Mouse (Mus musculus) neutrophil, adult 5-6 weeks (primary cell): ENCODE measurements around the gene Lactb. TPM values are rescaled to one million over a fixed set of nuclear protein-coding genes. Genes with fewer than 3 reads are reported as not detected.

Experiments used
- ATAC-seq: fragments of 151-379, 151-347 bp; 2 replicates; pipeline ENCODE4 v1.8.0; 2017; ENCODE audit warnings: mild to moderate bottlenecking, moderate TSS enrichment; ENCODE audit not compliant: insufficient number of reproducible peaks, poor library complexity, low FRiP score, severe bottlenecking; ENCODE audit errors: extremely low read depth
- total RNA-seq: library from RNA; stranded (forward); fragments of 200-1000 nt; gene quantifications from 2 replicates; pipeline ENCODE4 v1.2.3, GENCODE M21; 2017

Gene Lactb
- total RNA-seq, 1 experiment from 2014 or later = 29.6 TPM

DNA sequence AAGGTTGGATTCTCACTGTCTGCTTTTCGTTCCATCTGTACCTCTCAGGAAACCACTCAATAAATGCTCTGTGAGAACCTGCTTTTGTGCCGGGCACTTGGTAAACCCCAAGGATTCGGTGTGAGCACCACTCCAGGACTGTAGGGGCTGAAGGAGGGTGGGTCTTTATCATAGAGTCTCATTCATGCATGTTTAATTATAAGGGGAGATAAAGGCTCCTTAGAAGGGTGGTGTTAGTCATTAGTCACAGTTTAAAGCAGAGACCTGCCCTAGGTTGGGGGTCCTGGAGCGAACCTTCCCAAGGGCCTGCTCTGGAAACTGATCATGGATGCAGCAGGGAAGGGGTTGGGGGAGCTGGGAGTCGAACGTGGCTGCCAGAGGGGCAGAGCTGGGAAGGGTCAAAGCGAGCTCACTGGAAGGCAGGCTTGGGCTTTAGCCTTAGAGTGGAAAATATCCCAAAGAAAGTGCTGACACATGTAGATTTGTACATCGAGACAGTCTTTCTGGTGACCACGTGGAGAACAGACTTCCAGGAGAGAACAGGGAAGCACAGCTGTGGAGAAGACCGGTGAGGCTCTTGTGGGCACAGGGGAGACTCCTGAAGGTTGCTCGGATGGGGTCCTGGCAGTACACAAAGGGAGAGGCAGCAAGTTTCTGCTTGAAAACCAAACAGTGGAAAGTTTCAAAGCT, 13.1 kb upstream of the Lactb start:
- ATAC-seq = no peak

DNA sequence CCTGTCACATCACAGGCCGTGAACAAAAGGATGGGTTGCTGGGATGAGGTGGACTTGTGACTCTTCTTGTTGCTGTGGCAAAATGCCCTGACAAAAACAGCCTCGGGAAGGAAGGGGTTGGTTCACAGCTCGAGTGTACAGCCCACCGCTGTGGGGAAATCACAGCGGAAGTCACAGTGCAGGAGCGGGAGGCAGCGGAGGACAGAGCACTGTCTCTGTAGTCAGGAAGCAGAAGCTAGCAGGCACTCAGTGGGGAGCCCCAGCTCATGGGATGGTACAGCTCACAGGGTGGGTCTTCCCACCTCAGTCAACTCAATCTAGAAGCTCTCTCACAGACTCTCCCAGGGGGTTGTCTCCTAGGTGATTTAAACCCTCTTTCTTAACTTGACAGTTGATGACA, 10.1 kb upstream of the Lactb start:
- no peak for ATAC-seq

GRCm38 (mm10) chr9:66982085-66982484, 6.8 kb upstream of the Lactb start:
- no peak for ATAC-seq

GRCm38 (mm10) chr9:66980458-66980857, 5.2 kb upstream of the Lactb start:
- ATAC-seq = peak; percentile 85

- ATAC-seq = no peak
These were observed 3.2 kb upstream of the Lactb start for GRCm38 (mm10) chr9:66978468-66978867.

GRCm38 (mm10) chr9:66977982-66978381, 2.7 kb upstream of the Lactb start:
- ATAC-seq = no peak

DNA sequence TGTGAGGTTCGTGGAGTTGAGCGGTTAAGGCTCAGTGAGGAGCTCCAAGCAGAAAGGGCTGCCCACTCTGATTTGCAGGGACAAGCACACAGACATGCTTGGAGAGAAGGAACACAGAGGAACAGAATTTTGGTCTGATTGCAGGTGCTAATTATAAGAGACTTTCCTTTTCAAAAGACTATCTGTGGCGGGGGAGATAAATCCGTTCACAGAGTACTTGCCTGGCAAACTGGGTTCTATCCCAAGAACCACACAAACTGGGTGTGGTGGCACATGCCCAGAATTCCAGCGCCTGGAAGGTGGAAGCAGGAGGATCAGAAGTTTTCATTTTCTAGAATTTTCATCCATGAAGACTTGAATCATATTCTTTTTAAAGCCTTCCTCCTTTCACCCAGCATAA, 1.8 kb upstream of the Lactb start:
- no peak for ATAC-seq

DNA sequence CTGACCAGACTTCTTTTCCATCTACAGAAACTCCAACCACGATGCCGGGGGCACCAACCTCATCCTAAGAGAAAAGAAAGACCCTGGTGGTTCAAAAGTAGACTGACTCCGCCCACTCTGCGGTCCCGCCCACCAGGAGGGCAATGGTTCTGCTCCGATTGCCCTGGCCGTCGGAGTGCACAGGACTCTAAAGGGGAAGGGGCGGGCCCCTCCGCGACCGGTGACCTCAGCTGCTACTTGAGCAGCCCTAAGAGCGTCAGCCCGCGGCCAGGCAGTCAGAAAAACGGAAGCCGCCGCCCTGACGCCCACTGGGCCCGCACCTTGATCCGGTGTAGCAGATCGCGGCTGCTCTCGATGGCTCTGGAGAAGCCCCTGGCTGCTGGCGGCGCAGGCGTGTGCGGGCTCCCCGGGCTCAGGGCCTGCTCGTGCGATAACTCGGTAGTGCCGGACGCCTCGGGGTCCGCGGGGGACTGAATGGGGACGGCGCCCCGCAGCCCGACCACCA, 511 bp downstream of the Lactb start:
- ATAC-seq = peak; percentile 95

- no peak for ATAC-seq
These were observed 4.2 kb downstream of the Lactb start for GRCm38 (mm10) chr9:66971116-66971515.

DNA sequence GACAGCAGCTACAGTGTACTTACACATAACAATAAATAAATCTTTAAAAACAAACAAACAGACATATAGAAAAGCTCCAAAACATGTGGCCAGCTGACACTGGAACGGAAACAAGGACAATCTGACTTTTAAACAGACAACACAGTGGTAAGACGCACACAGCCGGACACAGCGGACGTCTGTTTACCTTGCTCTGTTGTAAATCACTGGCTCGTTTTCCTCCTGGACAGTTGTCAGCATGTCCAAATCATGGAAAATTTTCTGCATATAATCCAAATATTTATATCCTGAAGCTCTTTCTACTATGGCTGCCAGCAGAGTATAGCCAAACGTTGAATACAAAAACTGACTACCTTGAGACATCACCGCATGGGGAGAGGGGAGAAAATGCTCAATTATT, 7.8 kb downstream of the Lactb start:
- no peak for ATAC-seq

DNA sequence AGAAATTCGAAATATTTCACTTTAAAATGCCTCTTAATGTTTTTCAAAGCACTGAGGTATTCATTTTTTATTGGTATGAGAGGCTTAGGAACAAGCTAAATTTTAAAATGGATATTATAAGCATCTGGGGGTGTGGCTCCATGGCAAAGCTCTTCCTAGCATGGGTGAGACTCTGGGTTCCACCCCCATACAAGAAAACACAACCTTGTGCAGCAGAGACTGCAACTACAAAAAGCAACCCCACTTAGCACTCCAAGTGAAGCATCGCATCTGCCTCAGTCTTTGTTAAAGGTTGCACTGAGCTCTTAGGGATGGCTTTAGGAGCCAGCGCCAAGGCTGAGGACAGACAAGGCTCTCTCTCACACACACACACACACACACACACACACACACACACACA, 13.8 kb downstream of the Lactb start:
- ATAC-seq = no peak

- ATAC-seq = no peak
These were observed 17.8 kb downstream of the Lactb start for GRCm38 (mm10) chr9:66957451-66957850.

GRCm38 (mm10) chr9:66952886-66953285, 22.4 kb downstream of the Lactb start:
- ATAC-seq = no peak

GRCm38 (mm10) chr9:66952321-66952720, 23.0 kb downstream of the Lactb start:
- ATAC-seq = no peak

- no peak for ATAC-seq
These were observed 26.7 kb downstream of the Lactb start for GRCm38 (mm10) chr9:66948536-66948935.

- peak; percentile 99 for ATAC-seq
These were observed 29.3 kb downstream of the Lactb start, which contains the start of gene Rps27l for GRCm38 (mm10) chr9:66945647-66946641. TSS of gene Rps27l (plus strand) at chr9:66946086.

DNA sequence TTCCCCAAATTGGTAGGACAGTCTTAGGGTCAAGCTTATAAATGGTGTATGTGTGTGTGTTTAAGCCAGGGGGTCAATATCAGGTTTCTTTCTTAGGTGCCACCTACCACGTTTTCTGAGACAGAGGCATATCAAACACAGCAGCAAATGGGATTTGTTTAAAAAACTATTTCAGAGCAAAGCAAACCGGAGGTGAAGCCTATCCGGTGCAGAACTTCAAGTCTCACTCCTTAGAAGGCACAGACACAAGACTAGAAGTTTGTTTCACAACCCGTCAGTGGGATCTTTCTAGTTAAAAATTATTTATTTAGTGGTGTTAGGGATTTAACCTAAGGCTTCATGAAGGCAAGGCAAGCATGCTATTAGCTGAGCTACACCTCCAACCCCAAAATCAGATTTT, 30.1 kb downstream of the Lactb start:
- no peak for ATAC-seq

DNA sequence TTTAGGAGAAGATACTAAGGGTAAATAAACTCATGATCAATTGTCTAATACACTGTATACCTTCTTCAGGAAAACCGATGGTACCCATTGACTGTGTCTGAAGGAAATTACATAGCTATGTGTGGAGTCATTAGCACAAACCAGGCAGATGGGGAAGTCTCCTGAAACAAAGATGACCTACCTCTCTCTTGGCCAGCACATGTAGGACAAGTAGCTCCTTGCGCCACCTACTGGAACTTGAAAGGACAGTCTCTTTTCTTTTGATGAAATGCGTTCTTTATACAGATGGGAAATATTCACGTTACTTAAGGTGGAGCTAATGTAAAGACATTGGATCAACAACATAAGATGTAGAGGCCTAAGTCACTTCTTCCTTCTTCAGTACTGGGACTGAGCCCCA, 36.4 kb downstream of the Lactb start:
- ATAC-seq = peak; percentile 90

DNA sequence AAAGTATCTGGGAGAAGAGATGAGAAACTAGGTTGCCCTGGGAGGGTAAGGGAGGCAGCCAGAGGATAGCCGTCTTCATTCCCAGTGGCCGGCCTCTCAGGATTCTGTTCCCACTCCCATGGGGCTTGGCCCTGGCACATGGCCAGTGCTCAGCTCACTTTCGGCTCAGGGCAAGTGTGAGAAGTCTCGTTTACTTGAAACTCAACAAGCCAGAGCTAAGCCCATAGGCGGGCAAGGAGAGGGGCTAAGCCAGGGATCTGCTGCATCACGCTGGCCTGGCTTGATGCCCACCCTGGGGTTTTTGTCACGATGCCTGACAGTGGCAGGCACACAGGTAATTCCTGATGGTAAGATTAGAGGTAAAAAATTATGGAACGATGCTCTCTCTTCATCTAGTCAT, 37.8 kb downstream of the Lactb start:
- ATAC-seq = no peak
